In genomic region chr8:105165191-105165590, GRCm38 (mm10) we compare ENCODE assay signal across 20 mouse cellular contexts. TPM values are rescaled to one million over a fixed set of nuclear protein-coding genes. Genes with fewer than 3 reads are reported as not detected.
DNase-seq lines count a peak whose midpoint lies in the region; ATAC-seq lines count a peak whose summit lies in the region.
"Had no signal": no experiment of that assay in that cellular context is flagged by ENCODE, and none has a peak within 500 bp of the region (broad histone marks: within the 10 kb centered on the region; RNA-seq: fewer than 3 reads in every experiment).

No protein-coding gene starts in this region.

- H3K4me1 ChIP-seq in kidney, embryonic 14.5 days (ENCODE audit: control insufficient read depth, insufficient read depth, low read length) = peaks cover 13% of the 10 kb centered on the region
- peaks cover 27% of the 10 kb centered on the region for H3K4me1 ChIP-seq in limb, embryonic 12.5 days (replicated peaks)
- H3K4me1 ChIP-seq in neural tube, embryonic 15.5 days = peaks cover 3% of the 10 kb centered on the region; the same call in 1 of the 2 replicates

- no peaks in the 10 kb centered on the region for H3K36me3 ChIP-seq in kidney, embryonic 14.5 days (ENCODE audit: control insufficient read depth, insufficient read depth, low read length)
- no peaks in the 10 kb centered on the region for H3K36me3 ChIP-seq in limb, embryonic 12.5 days
- no peaks in the 10 kb centered on the region for H3K36me3 ChIP-seq in neural tube, embryonic 15.5 days
- H3K36me3 ChIP-seq: forebrain, embryonic 15.5 days; hindbrain, embryonic 10.5 days; liver, embryonic 15.5 days; midbrain, embryonic 12.5 days had no signal

- ATAC-seq in kidney, embryonic 14.5 days (ENCODE audit: low FRiP score, low TSS enrichment) = peak; percentile 37; the same call in 1 of the 2 replicates
- no peak for ATAC-seq in limb, embryonic 12.5 days (ENCODE audit: insufficient number of reproducible peaks, insufficient read depth, low FRiP score, low TSS enrichment, low read depth)
- no peak for ATAC-seq in neural tube, embryonic 15.5 days (ENCODE audit: low FRiP score)
- ATAC-seq: forebrain, embryonic 15.5 days; inflammation-experienced regulatory T-cells, adult 6 months had no signal

- H3K4me3 ChIP-seq in kidney, embryonic 14.5 days (ENCODE audit: low read length) = no peak overlapping the region
- no peak overlapping the region for H3K4me3 ChIP-seq in limb, embryonic 12.5 days (replicated peaks)
- no peak overlapping the region for H3K4me3 ChIP-seq in neural tube, embryonic 15.5 days (replicated peaks)
- H3K4me3 ChIP-seq: forebrain, embryonic 15.5 days; hindbrain, embryonic 10.5 days; liver, embryonic 15.5 days; midbrain, embryonic 12.5 days had no signal

- no peaks in the 10 kb centered on the region for H3K9me3 ChIP-seq in kidney, embryonic 14.5 days (ENCODE audit: control insufficient read depth, low read length)
- H3K9me3 ChIP-seq in limb, embryonic 12.5 days = no peaks in the 10 kb centered on the region
- no peaks in the 10 kb centered on the region for H3K9me3 ChIP-seq in neural tube, embryonic 15.5 days (replicated peaks)
- H3K9me3 ChIP-seq: forebrain, embryonic 15.5 days; hindbrain, embryonic 10.5 days; liver, embryonic 15.5 days; midbrain, embryonic 12.5 days had no signal

- no peak overlapping the region for H3K27ac ChIP-seq in kidney, embryonic 14.5 days (ENCODE audit: low read depth, low read length)
- H3K27ac ChIP-seq in limb, embryonic 12.5 days = peak overlapping the region; percentile 89; the same call in 1 of the 2 replicates
- H3K27ac ChIP-seq in neural tube, embryonic 15.5 days (replicated peaks) = no peak overlapping the region
- H3K27ac ChIP-seq: forebrain, embryonic 15.5 days; hindbrain, embryonic 10.5 days; liver, embryonic 15.5 days; midbrain, embryonic 12.5 days had no signal

- DNase-seq in kidney, postnatal 36 days = no peak
- peak; percentile 84 for DNase-seq in adrenal gland, adult 2 months
- peak; percentile 46 for DNase-seq in adrenal gland, postnatal 25 days
- DNase-seq in layer of hippocampus, adult 11-12 months (ENCODE audit: low spot score) = no peak
- DNase-seq: cerebellum, postnatal 14 days; layer of hippocampus, adult 9-11 months; lung, postnatal 36 days; retina, postnatal 1 day; spleen, adult 18-20 months had no signal

- no peak overlapping the region for H3K9ac ChIP-seq in kidney, embryonic 14.5 days (ENCODE audit: low read depth, low read length)
- no peak overlapping the region for H3K9ac ChIP-seq in limb, embryonic 12.5 days (replicated peaks)
- no peak overlapping the region for H3K9ac ChIP-seq in neural tube, embryonic 15.5 days (replicated peaks)
- H3K9ac ChIP-seq: forebrain, embryonic 15.5 days; liver, embryonic 15.5 days; midbrain, embryonic 12.5 days had no signal

- 40% methylated on average over 2 of the region's 2 CpGs for WGBS in kidney, embryonic 14.5 days
- 90% methylated on average over 2 of the region's 2 CpGs for WGBS in limb, embryonic 12.5 days
- WGBS in neural tube, embryonic 15.5 days = 83% methylated on average over 2 of the region's 2 CpGs

- H3K4me2 ChIP-seq in kidney, embryonic 14.5 days (replicated peaks; ENCODE audit: low read depth, low read length) = no peak overlapping the region
- no peak overlapping the region for H3K4me2 ChIP-seq in limb, embryonic 12.5 days
- H3K4me2 ChIP-seq in neural tube, embryonic 15.5 days = no peak overlapping the region
- H3K4me2 ChIP-seq: forebrain, embryonic 15.5 days; liver, embryonic 15.5 days; midbrain, embryonic 12.5 days had no signal

- H3K27me3 ChIP-seq in kidney, embryonic 14.5 days (ENCODE audit: control insufficient read depth, insufficient read depth, low read length) = no peaks in the 10 kb centered on the region
- no peaks in the 10 kb centered on the region for H3K27me3 ChIP-seq in limb, embryonic 12.5 days
- H3K27me3 ChIP-seq in neural tube, embryonic 15.5 days (replicated peaks) = no peaks in the 10 kb centered on the region
- H3K27me3 ChIP-seq: forebrain, embryonic 15.5 days; midbrain, embryonic 12.5 days had no signal

RNA-seq across cellular contexts. Expression of gene Cbfb, which starts 5.3 kb away (rescaled TPM):
- 73.9 and 96.5 TPM in 2 replicates for polyA plus RNA-seq in kidney, embryonic 14.5 days (2014; fragmentation: Nextera tagmentation; extraction: Ambion mirVana)
- total RNA-seq in adrenal gland, adult 2 months (2021) = 10 to 100 TPM; 68.2 to 80.0 TPM
- 9.3 and 14.3 TPM in 2 replicates for polyA plus RNA-seq in adrenal gland, adult 2 months (2012; rRNA removed)
- total RNA-seq in adrenal gland, postnatal 25 days (2021) = 78.8 and 92.4 TPM in 2 replicates
- 108 and 109 TPM in 2 replicates for polyA plus RNA-seq in limb, embryonic 12.5 days (2016; fragmentation: Nextera tagmentation; extraction: Ambion mirVana)
- 34.0 and 38.6 TPM in 2 replicates for polyA plus RNA-seq in neural tube, embryonic 15.5 days (2015; fragmentation: Nextera tagmentation; extraction: Ambion mirVana)

RNA-seq across cellular contexts. Expression of gene Ces4a, which starts 33.6 kb away (rescaled TPM):
- not detected in 2 replicates for polyA plus RNA-seq in kidney, embryonic 14.5 days (2014; fragmentation: Nextera tagmentation; extraction: Ambion mirVana)
- total RNA-seq in adrenal gland, adult 2 months (2021) = under 1 TPM in 1 of 2 experiments, not detected in 1; 0.12 TPM
- 0.11 and 0.18 TPM in 2 replicates for polyA plus RNA-seq in adrenal gland, adult 2 months (2012; rRNA removed)
- total RNA-seq in adrenal gland, postnatal 25 days (2021) = not detected in 2 replicates
- not detected in 2 replicates for polyA plus RNA-seq in limb, embryonic 12.5 days (2016; fragmentation: Nextera tagmentation; extraction: Ambion mirVana)
- 0.18 TPM in 1 of 2 replicates, not detected in the other for polyA plus RNA-seq in neural tube, embryonic 15.5 days (2015; fragmentation: Nextera tagmentation; extraction: Ambion mirVana)
- total RNA-seq: gastrocnemius, adult 8-10 months; left cerebral cortex, postnatal 25 days had no signal
- polyA plus RNA-seq: hindbrain, embryonic 10.5 days; inflammation-experienced regulatory T-cells, adult 6 months; liver, embryonic 15.5 days; midbrain, embryonic 12.5 days; neural tube, embryonic 11.5 days had no signal

RNA-seq across cellular contexts. Expression of gene D230025D16Rik, which starts 59.8 kb away (rescaled TPM):
- 18.3 and 28.8 TPM in 2 replicates for polyA plus RNA-seq in kidney, embryonic 14.5 days (2014; fragmentation: Nextera tagmentation; extraction: Ambion mirVana)
- 10 to 100 TPM; 20.9 to 30.6 TPM for total RNA-seq in adrenal gland, adult 2 months (2021)
- 19.3 and 21.5 TPM in 2 replicates for polyA plus RNA-seq in adrenal gland, adult 2 months (2012; rRNA removed)
- 27.9 and 34.5 TPM in 2 replicates for total RNA-seq in adrenal gland, postnatal 25 days (2021)
- polyA plus RNA-seq in limb, embryonic 12.5 days (2016; fragmentation: Nextera tagmentation; extraction: Ambion mirVana) = 25.9 and 27.2 TPM in 2 replicates
- 27.7 and 30.3 TPM in 2 replicates for polyA plus RNA-seq in neural tube, embryonic 15.5 days (2015; fragmentation: Nextera tagmentation; extraction: Ambion mirVana)

Comparison
In these comparisons a context has a peak if more than half of its experiments do, and no peak if none do; other contexts are left out.
1. DNase-seq: peak in adrenal gland, adult 2 months (single experiment) and adrenal gland, postnatal 25 days (single experiment); none in kidney, postnatal 36 days (0 of 2) and layer of hippocampus, adult 11-12 months (single experiment).